Mouse (Mus musculus): ENCODE measurements around the gene Dnah9. TPM values are rescaled to one million over a fixed set of nuclear protein-coding genes. Genes with fewer than 3 reads are reported as not detected.

The Dnah9 gene
- total and polyA plus RNA-seq, 2 experiments = under 0.01 TPM; not detected in 1

DNA sequence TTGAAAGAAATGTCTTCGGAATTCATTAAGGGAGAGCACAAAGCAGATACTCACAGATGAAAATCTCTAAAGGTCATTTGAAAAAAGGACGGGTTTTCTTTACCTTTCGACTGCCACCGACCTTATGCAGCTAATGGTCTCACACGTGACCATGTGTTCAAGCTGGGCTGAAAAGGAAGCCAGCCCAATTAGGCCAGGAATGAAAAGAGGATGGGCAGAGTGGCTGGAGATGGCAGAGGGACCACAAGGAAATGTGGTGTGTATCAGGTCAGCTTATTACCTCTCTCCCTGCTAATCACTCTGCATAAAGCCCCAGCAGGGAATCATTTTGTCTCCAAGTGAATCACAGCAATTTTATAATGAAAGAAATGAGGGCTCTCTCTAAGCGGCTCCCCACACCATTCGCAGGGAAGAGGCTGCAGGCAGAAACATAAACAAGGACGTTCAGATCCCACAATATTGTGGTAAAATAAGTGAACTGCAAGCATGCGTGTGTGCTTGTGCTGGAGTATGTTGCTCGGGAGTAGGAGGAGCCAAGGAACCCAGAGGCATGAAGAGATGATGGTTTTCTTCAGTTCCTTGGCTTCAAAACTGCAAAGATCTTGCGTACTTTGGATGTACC is 27.6 kb downstream of the Dnah9 start:
- Histone ChIP-seq H3K9ac (ENCODE audit: low read depth, low read length) (no peak overlapping the region), H3K4me3 (ENCODE audit: insufficient read depth, low read depth, low read length) (no peak overlapping the region), H3K36me3 (ENCODE audit: control insufficient read depth, insufficient read depth, low read length) (no peaks in the 10 kb centered on the region), H3K4me1 (ENCODE audit: control insufficient read depth, insufficient read depth, low read length) (no peaks in the 10 kb centered on the region; the same call in 1 of the 2 replicates), H3K79me2 (ENCODE audit: control insufficient read depth, insufficient read depth, low read length) (no peaks in the 10 kb centered on the region), H3K27me3 (ENCODE audit: control insufficient read depth, insufficient read depth, low read length) (no peaks in the 10 kb centered on the region), H3K27ac (replicated peaks; ENCODE audit: insufficient read depth, low read depth, low read length) (no peak overlapping the region)
- WGBS = 81% methylated on average over 11 of the region's 11 CpGs
- TF ChIP-seq CTCF (IDR thresholded peaks at IDR 0.05; ENCODE audit: low read depth, low read length) (no peak), POLR2A (IDR thresholded peaks at IDR 0.05; ENCODE audit: extremely low read depth, insufficient read depth, low read length) (no peak)
- DNase-seq (ENCODE audit: extremely low read depth, low read depth, low spot score) = no peak

DNA sequence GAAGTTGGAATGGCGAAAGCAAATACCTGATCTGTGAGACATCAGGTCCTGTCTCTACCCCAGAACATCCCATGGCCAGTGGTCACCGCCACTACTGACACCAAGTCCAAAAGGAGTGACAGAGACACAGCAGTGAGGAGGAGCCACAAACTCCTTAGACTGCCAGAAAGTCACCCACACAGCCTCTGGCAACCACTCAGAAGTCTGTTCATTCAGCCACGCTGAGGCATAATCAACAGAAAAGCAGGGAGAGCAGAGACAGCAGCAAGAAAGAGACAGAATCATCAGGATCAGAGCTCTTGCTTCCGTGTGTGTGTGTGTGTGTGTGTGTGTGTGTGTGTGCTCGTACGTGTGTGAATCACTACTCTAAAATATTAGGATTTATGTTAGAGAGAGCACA is 33.5 kb downstream of the Dnah9 start:
- no peak for DNase-seq (ENCODE audit: extremely low read depth, low read depth, low spot score)
- no peak overlapping the region for H3K9ac ChIP-seq (ENCODE audit: low read depth, low read length)
- no peaks in the 10 kb centered on the region; the same call in 1 of the 2 replicates for H3K4me1 ChIP-seq (ENCODE audit: control insufficient read depth, insufficient read depth, low read length)
- WGBS = 75% methylated on average over 6 of the region's 6 CpGs
- H3K79me2 ChIP-seq (ENCODE audit: control insufficient read depth, insufficient read depth, low read length) = no peaks in the 10 kb centered on the region
- H3K4me3 ChIP-seq (ENCODE audit: insufficient read depth, low read depth, low read length) = no peak overlapping the region
- H3K27me3 ChIP-seq (ENCODE audit: control insufficient read depth, insufficient read depth, low read length) = no peaks in the 10 kb centered on the region
- no peak overlapping the region for H3K27ac ChIP-seq (replicated peaks; ENCODE audit: insufficient read depth, low read depth, low read length)
- TF ChIP-seq CTCF (IDR thresholded peaks at IDR 0.05; ENCODE audit: low read depth, low read length) (no peak), POLR2A (IDR thresholded peaks at IDR 0.05; ENCODE audit: extremely low read depth, insufficient read depth, low read length) (no peak)
- no peaks in the 10 kb centered on the region for H3K36me3 ChIP-seq (ENCODE audit: control insufficient read depth, insufficient read depth, low read length)

DNA sequence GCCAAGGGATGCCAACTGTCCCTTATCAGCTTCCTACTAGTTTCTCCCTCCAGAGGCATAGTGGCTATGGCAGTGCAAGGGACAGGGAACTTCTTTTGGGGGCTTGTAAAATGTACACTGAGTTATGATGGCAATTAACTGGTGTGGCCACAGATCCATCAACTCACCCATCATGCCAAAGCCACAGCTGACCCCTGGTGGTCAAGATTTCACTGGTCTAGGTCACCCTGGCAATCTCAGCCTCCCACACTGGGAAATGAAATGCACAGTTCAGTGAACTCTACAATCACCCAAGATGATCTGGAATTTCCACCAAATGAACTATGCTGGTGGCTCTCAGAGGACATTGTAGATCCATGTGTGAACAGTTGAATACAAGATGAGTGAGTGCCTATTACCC is 42.2 kb downstream of the Dnah9 start:
- no peak for TF ChIP-seq CTCF (IDR thresholded peaks at IDR 0.05; ENCODE audit: low read depth, low read length)
- TF ChIP-seq POLR2A (IDR thresholded peaks at IDR 0.05; ENCODE audit: extremely low read depth, insufficient read depth, low read length) = no peak
- Histone ChIP-seq H3K27me3 (ENCODE audit: control insufficient read depth, insufficient read depth, low read length) (no peaks in the 10 kb centered on the region), H3K9ac (ENCODE audit: low read depth, low read length) (no peak overlapping the region), H3K4me1 (ENCODE audit: control insufficient read depth, insufficient read depth, low read length) (no peaks in the 10 kb centered on the region), H3K27ac (replicated peaks; ENCODE audit: insufficient read depth, low read depth, low read length) (no peak overlapping the region), H3K79me2 (ENCODE audit: control insufficient read depth, insufficient read depth, low read length) (no peaks in the 10 kb centered on the region), H3K4me3 (ENCODE audit: insufficient read depth, low read depth, low read length) (no peak overlapping the region), H3K36me3 (ENCODE audit: control insufficient read depth, insufficient read depth, low read length) (no peaks in the 10 kb centered on the region)
- no peak for DNase-seq (ENCODE audit: extremely low read depth, low read depth, low spot score)

DNA sequence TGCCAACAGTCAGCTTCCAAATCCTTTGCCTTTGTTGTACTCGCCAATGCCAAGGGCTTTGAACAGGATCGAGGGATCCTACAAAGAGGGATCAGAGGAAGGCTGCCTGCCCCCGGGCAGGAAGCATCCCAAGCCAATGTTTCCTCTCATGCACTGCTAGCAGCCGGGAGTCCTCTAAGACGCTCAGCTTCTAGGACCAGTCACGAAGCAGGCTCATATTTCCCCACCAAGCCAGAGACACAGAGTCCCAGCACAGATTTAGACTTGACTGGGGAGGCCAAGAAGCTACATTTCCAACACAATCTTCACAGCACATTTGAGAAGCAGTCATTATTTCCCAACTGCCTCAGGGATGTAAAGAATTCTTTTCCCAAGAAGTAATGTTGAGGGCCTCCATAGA is 43.9 kb downstream of the Dnah9 start:
- no peak overlapping the region for H3K27ac ChIP-seq (replicated peaks; ENCODE audit: insufficient read depth, low read depth, low read length)
- WGBS = 69% methylated on average over 6 of the region's 6 CpGs
- TF ChIP-seq CTCF (IDR thresholded peaks at IDR 0.05; ENCODE audit: low read depth, low read length) (no peak), POLR2A (IDR thresholded peaks at IDR 0.05; ENCODE audit: extremely low read depth, insufficient read depth, low read length) (no peak)
- DNase-seq (ENCODE audit: extremely low read depth, low read depth, low spot score) = no peak
- H3K4me3 ChIP-seq (ENCODE audit: insufficient read depth, low read depth, low read length) = no peak overlapping the region
- no peaks in the 10 kb centered on the region for H3K79me2 ChIP-seq (ENCODE audit: control insufficient read depth, insufficient read depth, low read length)
- no peaks in the 10 kb centered on the region for H3K36me3 ChIP-seq (ENCODE audit: control insufficient read depth, insufficient read depth, low read length)
- no peaks in the 10 kb centered on the region for H3K4me1 ChIP-seq (ENCODE audit: control insufficient read depth, insufficient read depth, low read length)
- H3K9ac ChIP-seq (ENCODE audit: low read depth, low read length) = no peak overlapping the region
- no peaks in the 10 kb centered on the region for H3K27me3 ChIP-seq (ENCODE audit: control insufficient read depth, insufficient read depth, low read length)

DNA sequence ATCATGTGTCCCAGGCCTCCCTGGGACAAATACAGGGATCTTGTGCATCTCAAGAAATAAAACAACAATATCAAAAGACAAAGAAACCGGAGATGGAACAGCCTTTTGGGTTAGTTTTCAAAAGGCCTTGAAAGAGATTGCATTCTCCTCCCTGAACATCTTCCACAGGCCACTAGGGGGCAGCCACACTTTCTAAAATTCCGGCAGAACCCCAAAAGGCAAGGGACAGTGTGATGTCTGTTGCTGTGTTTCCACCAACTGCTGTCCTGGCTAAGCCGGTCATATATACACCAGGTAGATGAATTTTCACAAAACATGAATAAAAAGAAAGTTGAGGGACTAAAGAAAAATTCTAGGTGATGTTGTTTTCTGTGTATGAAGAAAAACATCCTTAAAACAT is 46.3 kb downstream of the Dnah9 start:
- Histone ChIP-seq H3K4me1 (ENCODE audit: control insufficient read depth, insufficient read depth, low read length) (no peaks in the 10 kb centered on the region), H3K27me3 (ENCODE audit: control insufficient read depth, insufficient read depth, low read length) (no peaks in the 10 kb centered on the region), H3K4me3 (ENCODE audit: insufficient read depth, low read depth, low read length) (no peak overlapping the region), H3K36me3 (ENCODE audit: control insufficient read depth, insufficient read depth, low read length) (no peaks in the 10 kb centered on the region), H3K79me2 (ENCODE audit: control insufficient read depth, insufficient read depth, low read length) (no peaks in the 10 kb centered on the region), H3K9ac (ENCODE audit: low read depth, low read length) (no peak overlapping the region), H3K27ac (replicated peaks; ENCODE audit: insufficient read depth, low read depth, low read length) (no peak overlapping the region)
- TF ChIP-seq POLR2A (IDR thresholded peaks at IDR 0.05; ENCODE audit: extremely low read depth, insufficient read depth, low read length) (no peak), CTCF (IDR thresholded peaks at IDR 0.05; ENCODE audit: low read depth, low read length) (peak; percentile 59)
- DNase-seq (ENCODE audit: extremely low read depth, low read depth, low spot score) = peak; percentile 8
- WGBS = 12% methylated on average over 3 of the region's 3 CpGs

DNA sequence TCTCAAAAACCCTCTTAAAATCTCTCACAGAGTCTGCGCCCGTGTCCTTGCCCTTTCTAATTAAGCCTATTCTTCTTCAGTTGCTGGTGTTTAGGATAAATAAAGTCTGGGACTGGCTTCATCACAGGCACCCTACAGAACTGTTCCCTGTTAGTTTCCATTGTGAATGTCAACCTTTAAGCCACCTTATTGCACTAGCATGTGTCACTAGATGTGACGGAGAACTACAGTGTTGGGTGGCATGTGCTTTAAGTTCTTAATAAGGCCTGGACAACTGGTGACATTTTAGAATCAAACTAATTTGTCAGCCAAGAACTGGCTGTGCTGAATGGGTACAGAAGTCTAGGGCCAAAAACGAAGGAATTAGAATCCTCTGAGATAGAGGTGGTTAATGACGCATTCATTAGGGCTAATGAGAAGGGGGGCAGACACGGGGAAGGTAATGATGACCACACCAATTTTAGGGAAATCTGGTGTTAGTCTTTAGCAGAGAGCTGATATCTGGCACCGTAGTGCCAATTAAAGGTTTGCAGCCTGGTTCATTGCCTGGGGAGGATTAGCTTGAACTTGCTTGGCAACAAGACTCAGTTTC is 84.6 kb downstream of the Dnah9 start:
- 80% methylated on average over 7 of the region's 7 CpGs for WGBS
- TF ChIP-seq POLR2A (IDR thresholded peaks at IDR 0.05; ENCODE audit: extremely low read depth, insufficient read depth, low read length) = no peak
- TF ChIP-seq CTCF (IDR thresholded peaks at IDR 0.05; ENCODE audit: low read depth, low read length) = no peak

More for the DNA sequence above, 84.6 kb downstream of the Dnah9 start:
- DNase-seq (ENCODE audit: extremely low read depth, low read depth, low spot score) = no peak
- H3K79me2 ChIP-seq (ENCODE audit: control insufficient read depth, insufficient read depth, low read length) = no peaks in the 10 kb centered on the region
- no peak overlapping the region for H3K4me3 ChIP-seq (ENCODE audit: insufficient read depth, low read depth, low read length)
- no peaks in the 10 kb centered on the region for H3K4me1 ChIP-seq (ENCODE audit: control insufficient read depth, insufficient read depth, low read length)
- H3K27me3 ChIP-seq (ENCODE audit: control insufficient read depth, insufficient read depth, low read length) = no peaks in the 10 kb centered on the region
- H3K27ac ChIP-seq (replicated peaks; ENCODE audit: insufficient read depth, low read depth, low read length) = no peak overlapping the region
- no peak overlapping the region for H3K9ac ChIP-seq (ENCODE audit: low read depth, low read length)
- H3K36me3 ChIP-seq (ENCODE audit: control insufficient read depth, insufficient read depth, low read length) = no peaks in the 10 kb centered on the region

Data from liver, adult 2 months (tissue).